Mouse (Mus musculus) cerebellum, adult 2 months (tissue): ENCODE results near the gene Sf1. TPM values are rescaled to one million over a fixed set of nuclear protein-coding genes. Genes with fewer than 3 reads are reported as not detected.

Experiments
- DNase-seq, 2 experiments: peaks; one replicate each; pipeline ENCODE4 v3.0.0; 2021
- H3K27ac ChIP-seq: fragments of 200-500 bp; 2 replicates; pipeline ENCODE4 v1.5.1; 2012; ENCODE audit warnings: low read length, control low read depth, inconsistent platforms; ENCODE audit not compliant: insufficient read depth
- H3K27me3 ChIP-seq: fragments of 200-500 bp; 2 replicates; pipeline ENCODE4 v1.6.1; 2012; ENCODE audit warnings: inconsistent platforms, mild to moderate bottlenecking, low read length, moderate library complexity; ENCODE audit not compliant: control insufficient read depth, insufficient read depth
- H3K4me1 ChIP-seq: fragments of 200-500 bp; 2 replicates; pipeline ENCODE4 v1.6.1; 2011; ENCODE audit warnings: low read length; ENCODE audit not compliant: control insufficient read depth, insufficient read depth
- H3K4me3 ChIP-seq: fragments of 200-500 bp; replicated peaks from 2 replicates; pipeline ENCODE3; 2011; ENCODE audit warnings: mild to moderate bottlenecking, low read depth, low read length, control low read depth; ENCODE audit not compliant: insufficient read depth
- CTCF ChIP-seq: fragments of 200-500 bp; IDR thresholded peaks from 2 replicates; pipeline ENCODE4 v1.5.1; 2011; ENCODE audit warnings: low read depth, mild to moderate bottlenecking, control low read depth, low read length, moderate library complexity, borderline replicate concordance; ENCODE audit not compliant: insufficient read depth
- POLR2A ChIP-seq: fragments of 200-500 bp; IDR thresholded peaks from 2 replicates; pipeline ENCODE4 v1.6.1; 2011; ENCODE audit warnings: low read length, control low read depth, borderline replicate concordance; ENCODE audit not compliant: insufficient read depth
- WGBS: fragments of 180-500 bp; shearing (Covaris S2); methylation state at CpG from one replicate; pipeline ENCODE4 v1.1.7; 2018; 5-methylcytosine and 5-hydroxymethylcytosine counted together
- polyA plus RNA-seq: library from polyadenylated mRNA; depleted of rRNA; stranded (reverse); fragments of >200 nt; gene quantifications from 2 replicates; pipeline ENCODE4 v1.2.3, GENCODE M21; 2012

Sf1 gene
- polyA plus RNA-seq, 1 experiment = 175 TPM

DNA sequence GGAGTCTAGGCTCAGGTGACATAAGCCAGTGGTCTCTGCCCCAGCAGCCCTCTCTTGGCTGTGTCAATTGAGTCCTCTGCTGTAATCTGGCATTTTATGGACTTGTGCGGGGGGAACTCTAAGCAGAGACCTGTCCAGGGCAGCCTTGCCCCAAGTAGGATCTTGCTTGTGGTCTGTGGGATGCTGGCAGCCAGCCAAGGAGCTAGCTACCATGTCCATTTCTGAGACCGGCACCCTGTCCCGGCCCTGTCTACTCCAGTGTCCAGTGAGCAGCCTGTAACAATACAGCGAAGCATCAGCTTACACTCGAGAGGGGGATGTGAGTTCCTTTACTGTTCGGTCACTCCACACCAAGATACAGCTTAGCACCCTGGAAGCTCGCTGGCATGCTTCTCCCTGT lies 9.5 kb upstream of the Sf1 start:
- no peak for TF ChIP-seq POLR2A
- TF ChIP-seq CTCF = no peak
- Histone ChIP-seq H3K4me3 (no peak overlapping the region), H3K27me3 (no peaks in the 10 kb centered on the region), H3K27ac (no peak overlapping the region), H3K4me1 (no peaks in the 10 kb centered on the region)
- DNase-seq = no peak
- WGBS = 54% methylated on average over 7 of the region's 7 CpGs

- Histone ChIP-seq H3K4me1 (peaks cover 2% of the 10 kb centered on the region; the same call in 1 of the 2 replicates), H3K27ac (no peak overlapping the region), H3K27me3 (no peaks in the 10 kb centered on the region), H3K4me3 (no peak overlapping the region)
- TF ChIP-seq CTCF (no peak), POLR2A (no peak)
- 93% methylated on average over 3 of the region's 3 CpGs for WGBS
- DNase-seq = no peak
Measured at GRCm38 (mm10) chr19:6361291-6361690, 2.2 kb upstream of the Sf1 start.

GRCm38 (mm10) chr19:6363091-6363410 lies 439 bp upstream of the Sf1 start:
- H3K27ac ChIP-seq = no peak overlapping the region
- WGBS = under 1% methylated on average over 11 of the region's 11 CpGs
- DNase-seq = no peak
- H3K4me3 ChIP-seq = peak overlapping the region; percentile 63
- TF ChIP-seq CTCF (no peak), POLR2A (no peak; the same call in 1 of the 2 replicates)
- H3K27me3 ChIP-seq = no peaks in the 10 kb centered on the region
- H3K4me1 ChIP-seq = peaks cover 2% of the 10 kb centered on the region; the same call in 1 of the 2 replicates

GRCm38 (mm10) chr19:6364317-6364725 lies 831 bp downstream of the Sf1 start:
- H3K27me3 ChIP-seq = no peaks in the 10 kb centered on the region
- peak overlapping the region; percentile 95 for H3K4me3 ChIP-seq
- peak overlapping the region; percentile 90 for H3K27ac ChIP-seq
- peak; percentile 93 to 95 for DNase-seq
- WGBS = under 1% methylated on average over 55 of the region's 55 CpGs
- peaks cover 2% of the 10 kb centered on the region; the same call in 1 of the 2 replicates for H3K4me1 ChIP-seq
- peak; percentile 47; the same call in 1 of the 2 replicates for TF ChIP-seq POLR2A
- no peak for TF ChIP-seq CTCF

DNA sequence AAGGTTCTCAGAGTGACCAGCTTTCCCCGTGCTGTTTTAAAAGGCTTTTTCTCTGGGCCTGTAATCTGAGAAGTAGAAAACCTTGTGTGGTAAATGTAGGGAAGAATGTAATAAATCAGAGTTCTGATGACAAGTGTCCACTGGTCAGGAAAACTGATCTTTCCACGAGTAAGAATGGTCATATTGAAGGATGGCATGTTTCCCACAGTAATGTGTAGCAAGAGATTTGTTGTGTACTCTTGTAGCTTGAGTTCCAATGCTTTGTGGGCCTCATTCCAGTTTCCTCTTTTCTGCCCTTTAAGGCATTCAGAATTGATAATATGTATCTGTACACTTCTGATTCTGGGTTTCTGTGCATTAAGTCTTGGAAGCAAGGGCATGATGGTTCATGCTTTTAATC lies 1.4 kb downstream of the Sf1 start:
- no peak for DNase-seq
- H3K27me3 ChIP-seq = no peaks in the 10 kb centered on the region
- TF ChIP-seq CTCF (no peak), POLR2A (no peak)
- H3K4me3 ChIP-seq = peak overlapping the region; percentile 95
- no peak overlapping the region for H3K27ac ChIP-seq
- H3K4me1 ChIP-seq = peaks cover 2% of the 10 kb centered on the region; the same call in 1 of the 2 replicates
- WGBS = 1% methylated on average over 2 of the region's 2 CpGs

- Histone ChIP-seq H3K27ac (no peak overlapping the region), H3K27me3 (no peaks in the 10 kb centered on the region; the same call in 1 of the 2 replicates), H3K4me3 (no peak overlapping the region), H3K4me1 (peaks cover 11% of the 10 kb centered on the region; the same call in 1 of the 2 replicates)
- WGBS = 69% methylated on average over 2 of the region's 2 CpGs
- no peak for TF ChIP-seq CTCF
- no peak for DNase-seq
Measured at GRCm38 (mm10) chr19:6370175-6370574, 6.7 kb downstream of the Sf1 start.

- 96% methylated on average over 3 of the region's 3 CpGs for WGBS
- H3K4me3 ChIP-seq = no peak overlapping the region
- TF ChIP-seq POLR2A (no peak), CTCF (no peak)
- peaks cover 25% of the 10 kb centered on the region for H3K4me1 ChIP-seq
- no peak overlapping the region for H3K27ac ChIP-seq
- no peak for DNase-seq
- no peaks in the 10 kb centered on the region; the same call in 1 of the 2 replicates for H3K27me3 ChIP-seq
Measured at GRCm38 (mm10) chr19:6372433-6372832, 8.9 kb downstream of the Sf1 start.

- H3K27me3 ChIP-seq = no peaks in the 10 kb centered on the region; the same call in 1 of the 2 replicates
- peak; percentile 74 to 82 for DNase-seq
- H3K27ac ChIP-seq = no peak overlapping the region
- WGBS = 47% methylated on average over 12 of the region's 12 CpGs
- no peak overlapping the region for H3K4me3 ChIP-seq
- TF ChIP-seq CTCF (peak; percentile 75), POLR2A (no peak)
- H3K4me1 ChIP-seq = peaks cover 32% of the 10 kb centered on the region
Measured at GRCm38 (mm10) chr19:6373539-6374400, 10.3 kb downstream of the Sf1 start.
